Mouse (Mus musculus): ENCODE measurements at regions not wholly inside any gene's neighbourhood (a gene's known extent, or its start where the extent isn't known, plus 50 kb on each side); places are given as distances from the start of the nearest gene placed in this dataset.
A peak's percentile ranks its signal among the peaks of the same experiment; 100 is the strongest.

- DNase-seq (ENCODE audit: low spot score in 2 of 2) = peak; percentile 4 to 22
Observed at GRCm38 (mm10) chr4:54161337-54161993, 335.6 kb downstream of the Tmem38b start.

GRCm38 (mm10) chr4:54162308-54162707 is 336.5 kb downstream of the Tmem38b start:
- DNase-seq (ENCODE audit: low spot score in 2 of 2) = no peak

GRCm38 (mm10) chr4:54170202-54170931 is 344.5 kb downstream of the Tmem38b start:
- DNase-seq (ENCODE audit: low spot score in 2 of 2) = no peak

GRCm38 (mm10) chr4:54184213-54184612 is 358.4 kb downstream of the Tmem38b start:
- no peak for DNase-seq (ENCODE audit: low spot score in 2 of 2)

GRCm38 (mm10) chr4:54195734-54196133 is 369.9 kb downstream of the Tmem38b start:
- DNase-seq (ENCODE audit: low spot score in 2 of 2) = no peak

GRCm38 (mm10) chr4:54202440-54202839 is 376.6 kb downstream of the Tmem38b start:
- DNase-seq (ENCODE audit: low spot score in 2 of 2) = no peak

GRCm38 (mm10) chr4:54224572-54224971 is 398.7 kb downstream of the Tmem38b start:
- DNase-seq (ENCODE audit: low spot score in 2 of 2) = no peak

All from layer of hippocampus, postnatal 14 days (tissue).